Mouse (Mus musculus): Measurements from ENCODE around the gene Hspa1b. TPM values are rescaled to one million over a fixed set of nuclear protein-coding genes. Genes with fewer than 3 reads are reported as not detected.

The Hspa1b gene
- polyA plus RNA-seq, 1 experiment from 2014 or later: 0.26 TPM

GRCm38 (mm10) chr17:34984218-34984617, 25.2 kb upstream of the Hspa1b start:
- DNase-seq (ENCODE audit: low spot score, missing footprints): no peak
- 86% methylated on average over 2 of the region's 2 CpGs for WGBS

GRCm38 (mm10) chr17:34982328-34982727, 23.3 kb upstream of the Hspa1b start:
- peak overlapping the region; percentile 94 for H3K4me3 ChIP-seq (ENCODE audit: low read depth, low read length)
- H3K4me1 ChIP-seq (ENCODE audit: control insufficient read depth, insufficient read depth, low read length): peaks cover 15% of the 10 kb centered on the region
- no peaks in the 10 kb centered on the region for H3K9me3 ChIP-seq (ENCODE audit: control insufficient read depth, low read length)
- H3K36me3 ChIP-seq (ENCODE audit: control insufficient read depth, insufficient read depth, low read length): peaks cover 8% of the 10 kb centered on the region; the same call in 1 of the 2 replicates
- H3K9ac ChIP-seq (ENCODE audit: low read length): peak overlapping the region; percentile 95
- H3K27ac ChIP-seq (ENCODE audit: low read depth, low read length): peak overlapping the region; percentile 90
- no peaks in the 10 kb centered on the region for H3K27me3 ChIP-seq (ENCODE audit: control insufficient read depth, insufficient read depth, low read length)
- under 1% methylated on average over 15 of the region's 15 CpGs for WGBS
- no peak for DNase-seq (ENCODE audit: low spot score, missing footprints)
- peak overlapping the region; percentile 87 for H3K4me2 ChIP-seq
- peak; percentile 36; the same call in 1 of the 2 replicates for ATAC-seq (ENCODE audit: low FRiP score)

More at GRCm38 (mm10) chr17:34984218-34984617, 25.2 kb upstream of the Hspa1b start:
- Histone ChIP-seq H3K36me3 (ENCODE audit: control insufficient read depth, insufficient read depth, low read length) (peaks cover 8% of the 10 kb centered on the region; the same call in 1 of the 2 replicates), H3K9me3 (ENCODE audit: control insufficient read depth, low read length) (no peaks in the 10 kb centered on the region), H3K27ac (ENCODE audit: low read depth, low read length) (no peak overlapping the region), H3K4me1 (ENCODE audit: control insufficient read depth, insufficient read depth, low read length) (peaks cover 15% of the 10 kb centered on the region), H3K4me3 (ENCODE audit: low read depth, low read length) (no peak overlapping the region), H3K9ac (ENCODE audit: low read length) (no peak overlapping the region), H3K27me3 (ENCODE audit: control insufficient read depth, insufficient read depth, low read length) (no peaks in the 10 kb centered on the region), H3K4me2 (no peak overlapping the region)
- no peak for ATAC-seq (ENCODE audit: low FRiP score)

- H3K9me3 ChIP-seq (ENCODE audit: control insufficient read depth, low read length): no peaks in the 10 kb centered on the region
- no peaks in the 10 kb centered on the region for H3K27me3 ChIP-seq (ENCODE audit: control insufficient read depth, insufficient read depth, low read length)
- WGBS: under 1% methylated on average over 58 of the region's 58 CpGs
- peak within 1 kb of the TSS; percentile 94 for H3K4me3 ChIP-seq (ENCODE audit: low read depth, low read length)
- ATAC-seq (ENCODE audit: low FRiP score) (peak; percentile 96), DNase-seq (ENCODE audit: low spot score, missing footprints) (peak; percentile 99)
- peak within 1 kb of the TSS; percentile 95 for H3K9ac ChIP-seq (ENCODE audit: low read length)
- peaks cover 8% of the 10 kb centered on the region; the same call in 1 of the 2 replicates for H3K36me3 ChIP-seq (ENCODE audit: control insufficient read depth, insufficient read depth, low read length)
- H3K4me2 ChIP-seq: peak within 1 kb of the TSS; percentile 87
- H3K27ac ChIP-seq (ENCODE audit: low read depth, low read length): peak within 1 kb of the TSS; percentile 90
- peaks cover 15% of the 10 kb centered on the region for H3K4me1 ChIP-seq (ENCODE audit: control insufficient read depth, insufficient read depth, low read length)
These were observed 22.7 kb upstream of the Hspa1b start, which contains the start of gene Lsm2 for GRCm38 (mm10) chr17:34981690-34982180. TSS of gene Lsm2 (plus strand) at chr17:34981862.

- H3K27ac ChIP-seq (ENCODE audit: low read depth, low read length): no peak overlapping the region; the same call in 1 of the 2 replicates
- peak overlapping the region; percentile 94 for H3K4me3 ChIP-seq (ENCODE audit: low read depth, low read length)
- no peaks in the 10 kb centered on the region for H3K9me3 ChIP-seq (ENCODE audit: control insufficient read depth, low read length)
- H3K9ac ChIP-seq (ENCODE audit: low read length): peak overlapping the region; percentile 95
- peaks cover under 1% of the 10 kb centered on the region; the same call in 1 of the 2 replicates for H3K36me3 ChIP-seq (ENCODE audit: control insufficient read depth, insufficient read depth, low read length)
- 30% methylated on average over 2 of the region's 2 CpGs for WGBS
- peaks cover 15% of the 10 kb centered on the region for H3K4me1 ChIP-seq (ENCODE audit: control insufficient read depth, insufficient read depth, low read length)
- DNase-seq (ENCODE audit: low spot score, missing footprints) (peak; percentile 87), ATAC-seq (ENCODE audit: low FRiP score) (no peak)
- no peaks in the 10 kb centered on the region for H3K27me3 ChIP-seq (ENCODE audit: control insufficient read depth, insufficient read depth, low read length)
- H3K4me2 ChIP-seq: peak overlapping the region; percentile 87
These were observed 21.6 kb upstream of the Hspa1b start for GRCm38 (mm10) chr17:34980655-34981054.

GRCm38 (mm10) chr17:34979631-34980030, 20.6 kb upstream of the Hspa1b start:
- no peaks in the 10 kb centered on the region for H3K27me3 ChIP-seq (ENCODE audit: control insufficient read depth, insufficient read depth, low read length)
- no peak overlapping the region for H3K4me2 ChIP-seq
- no peaks in the 10 kb centered on the region for H3K36me3 ChIP-seq (ENCODE audit: control insufficient read depth, insufficient read depth, low read length)
- no peak overlapping the region for H3K9ac ChIP-seq (ENCODE audit: low read length)
- H3K9me3 ChIP-seq (ENCODE audit: control insufficient read depth, low read length): no peaks in the 10 kb centered on the region
- no peak overlapping the region for H3K27ac ChIP-seq (ENCODE audit: low read depth, low read length)
- ATAC-seq (ENCODE audit: low FRiP score) (no peak), DNase-seq (ENCODE audit: low spot score, missing footprints) (no peak)
- H3K4me3 ChIP-seq (ENCODE audit: low read depth, low read length): no peak overlapping the region
- 94% methylated on average over 4 of the region's 4 CpGs for WGBS
- H3K4me1 ChIP-seq (ENCODE audit: control insufficient read depth, insufficient read depth, low read length): peaks cover 15% of the 10 kb centered on the region

GRCm38 (mm10) chr17:34978239-34978638, 19.2 kb upstream of the Hspa1b start:
- Histone ChIP-seq H3K9ac (ENCODE audit: low read length) (no peak overlapping the region), H3K36me3 (ENCODE audit: control insufficient read depth, insufficient read depth, low read length) (no peaks in the 10 kb centered on the region), H3K4me3 (ENCODE audit: low read depth, low read length) (no peak overlapping the region), H3K9me3 (ENCODE audit: control insufficient read depth, low read length) (no peaks in the 10 kb centered on the region), H3K4me2 (no peak overlapping the region), H3K27ac (ENCODE audit: low read depth, low read length) (no peak overlapping the region), H3K4me1 (ENCODE audit: control insufficient read depth, insufficient read depth, low read length) (peaks cover 15% of the 10 kb centered on the region), H3K27me3 (ENCODE audit: control insufficient read depth, insufficient read depth, low read length) (no peaks in the 10 kb centered on the region)
- ATAC-seq (ENCODE audit: low FRiP score) (no peak), DNase-seq (ENCODE audit: low spot score, missing footprints) (no peak)
- 88% methylated on average over 27 of the region's 27 CpGs for WGBS

- DNase-seq (ENCODE audit: low spot score, missing footprints): no peak
- H3K27me3 ChIP-seq (ENCODE audit: control insufficient read depth, insufficient read depth, low read length): no peaks in the 10 kb centered on the region
- 95% methylated on average over 20 of the region's 20 CpGs for WGBS
- no peak for ATAC-seq (ENCODE audit: low FRiP score)
- no peak overlapping the region for H3K27ac ChIP-seq (ENCODE audit: low read depth, low read length)
- H3K36me3 ChIP-seq (ENCODE audit: control insufficient read depth, insufficient read depth, low read length): no peaks in the 10 kb centered on the region
- no peak overlapping the region for H3K4me3 ChIP-seq (ENCODE audit: low read depth, low read length)
- H3K4me2 ChIP-seq: no peak overlapping the region
- H3K9ac ChIP-seq (ENCODE audit: low read length): no peak overlapping the region
- H3K4me1 ChIP-seq (ENCODE audit: control insufficient read depth, insufficient read depth, low read length): peaks cover 10% of the 10 kb centered on the region
- H3K9me3 ChIP-seq (ENCODE audit: control insufficient read depth, low read length): no peaks in the 10 kb centered on the region
These were observed 18.0 kb upstream of the Hspa1b start for GRCm38 (mm10) chr17:34977000-34977399.

GRCm38 (mm10) chr17:34975581-34976492, 16.8 kb upstream of the Hspa1b start:
- Histone ChIP-seq H3K27ac (ENCODE audit: low read depth, low read length) (no peak overlapping the region), H3K4me2 (no peak overlapping the region), H3K4me3 (ENCODE audit: low read depth, low read length) (no peak overlapping the region), H3K27me3 (ENCODE audit: control insufficient read depth, insufficient read depth, low read length) (no peaks in the 10 kb centered on the region), H3K36me3 (ENCODE audit: control insufficient read depth, insufficient read depth, low read length) (no peaks in the 10 kb centered on the region), H3K4me1 (ENCODE audit: control insufficient read depth, insufficient read depth, low read length) (peaks cover 5% of the 10 kb centered on the region), H3K9ac (ENCODE audit: low read length) (no peak overlapping the region), H3K9me3 (ENCODE audit: control insufficient read depth, low read length) (no peaks in the 10 kb centered on the region)
- ATAC-seq (ENCODE audit: low FRiP score): no peak
- no peak for DNase-seq (ENCODE audit: low spot score, missing footprints)
- WGBS: 78% methylated on average over 3 of the region's 3 CpGs

Data from midbrain, embryonic 11.5 days (tissue).